Comparison of ENCODE assay signal across 28 mouse cellular contexts in genomic region chr15:7986274-7986673, GRCm38 (mm10).
DNase-seq lines count a peak whose midpoint lies in the region; ATAC-seq and TF ChIP-seq lines count a peak whose summit lies in the region.
"Had no signal": no experiment of that assay in that cellular context is flagged by ENCODE, and none has a peak within 500 bp of the region (broad histone marks: within the 10 kb centered on the region; RNA-seq: fewer than 3 reads in every experiment).

No protein-coding gene starts in this region.

- no peak for TF ChIP-seq POLR2A in limb, embryonic 14.5 days (IDR thresholded peaks at IDR 0.05; ENCODE audit: borderline replicate concordance, extremely low read depth, insufficient read depth, insufficient read length)

- no peak for ATAC-seq in intestine, embryonic 14.5 days (replicated peaks; ENCODE audit: low FRiP score, low TSS enrichment, low read depth)
- ATAC-seq in intestine, embryonic 15.5 days, result no peak
- ATAC-seq in embryonic facial prominence, embryonic 14.5 days (ENCODE audit: low read depth), result peak; percentile 63; the same call in 1 of the 2 replicates
- peak; percentile 76 for ATAC-seq in limb, embryonic 14.5 days (ENCODE audit: low FRiP score, low read depth)
- ATAC-seq: hindbrain, embryonic 16.5 days; intestine, postnatal 0 days; midbrain, embryonic 15.5 days had no signal

- no peaks in the 10 kb centered on the region for H3K9me3 ChIP-seq in intestine, embryonic 14.5 days (ENCODE audit: control insufficient read depth, low read length)
- no peaks in the 10 kb centered on the region for H3K9me3 ChIP-seq in intestine, embryonic 15.5 days
- H3K9me3 ChIP-seq in embryonic facial prominence, embryonic 14.5 days (ENCODE audit: control insufficient read depth, low read length), result no peaks in the 10 kb centered on the region
- H3K9me3 ChIP-seq in limb, embryonic 14.5 days (ENCODE audit: control insufficient read depth, low read length), result no peaks in the 10 kb centered on the region
- H3K9me3 ChIP-seq: forebrain, embryonic 12.5 days; kidney, embryonic 15.5 days; liver, embryonic 13.5 days; midbrain, embryonic 15.5 days; neural tube, embryonic 13.5 days had no signal

- no peak overlapping the region for H3K9ac ChIP-seq in intestine, embryonic 14.5 days (ENCODE audit: low read length)
- no peak overlapping the region for H3K9ac ChIP-seq in intestine, embryonic 15.5 days
- H3K9ac ChIP-seq in embryonic facial prominence, embryonic 14.5 days (ENCODE audit: low read depth, low read length), result no peak overlapping the region
- H3K9ac ChIP-seq in limb, embryonic 14.5 days (ENCODE audit: low read depth, low read length, severe bottlenecking), result no peak overlapping the region
- H3K9ac ChIP-seq: forebrain, embryonic 12.5 days; kidney, embryonic 15.5 days; liver, embryonic 13.5 days; midbrain, embryonic 15.5 days; neural tube, embryonic 13.5 days had no signal

- no peak overlapping the region for H3K4me3 ChIP-seq in intestine, embryonic 14.5 days (ENCODE audit: low read depth, low read length)
- no peak overlapping the region for H3K4me3 ChIP-seq in intestine, embryonic 15.5 days (replicated peaks)
- no peak overlapping the region for H3K4me3 ChIP-seq in embryonic facial prominence, embryonic 14.5 days (ENCODE audit: low read depth, low read length)
- no peak overlapping the region for H3K4me3 ChIP-seq in limb, embryonic 14.5 days (replicated peaks; ENCODE audit: low read length)
- H3K4me3 ChIP-seq: forebrain, embryonic 12.5 days; kidney, embryonic 15.5 days; liver, embryonic 13.5 days; midbrain, embryonic 15.5 days; myocyte; neural tube, embryonic 13.5 days had no signal

- H3K4me1 ChIP-seq in intestine, embryonic 14.5 days (replicated peaks; ENCODE audit: control insufficient read depth, insufficient read depth, low read length), result 0 out of 2 replicates have a peak, but pooled peaks cover 10% of the 10 kb centered on the region
- no peaks in the 10 kb centered on the region for H3K4me1 ChIP-seq in intestine, embryonic 15.5 days (replicated peaks)
- no peaks in the 10 kb centered on the region for H3K4me1 ChIP-seq in embryonic facial prominence, embryonic 14.5 days (ENCODE audit: control insufficient read depth, insufficient read depth, low read length)
- H3K4me1 ChIP-seq in limb, embryonic 14.5 days (ENCODE audit: control insufficient read depth, insufficient read depth, low read length), result peaks cover 5% of the 10 kb centered on the region
- H3K4me1 ChIP-seq: kidney, embryonic 15.5 days; liver, embryonic 13.5 days; midbrain, embryonic 15.5 days; neural tube, embryonic 13.5 days had no signal

- WGBS in intestine, embryonic 14.5 days, result 67% methylated on average over 6 of the region's 6 CpGs
- WGBS in intestine, embryonic 15.5 days, result 64% methylated on average over 6 of the region's 6 CpGs
- WGBS in embryonic facial prominence, embryonic 14.5 days, result 36% methylated on average over 6 of the region's 6 CpGs
- 32% methylated on average over 6 of the region's 6 CpGs for WGBS in limb, embryonic 14.5 days

- no peak overlapping the region for H3K27ac ChIP-seq in intestine, embryonic 14.5 days (ENCODE audit: low read depth)
- no peak overlapping the region for H3K27ac ChIP-seq in intestine, embryonic 15.5 days
- no peak overlapping the region for H3K27ac ChIP-seq in embryonic facial prominence, embryonic 14.5 days (replicated peaks; ENCODE audit: low read depth, low read length)
- 0 out of 2 replicates have a peak overlapping the region, but pooled peaks have one; percentile 48 for H3K27ac ChIP-seq in limb, embryonic 14.5 days (replicated peaks; ENCODE audit: low read depth, low read length)
- H3K27ac ChIP-seq: forebrain, embryonic 12.5 days; kidney, embryonic 15.5 days; liver, embryonic 13.5 days; midbrain, embryonic 15.5 days; neural tube, embryonic 13.5 days had no signal

- peak; percentile 48 for DNase-seq in embryo, embryonic 10.5 days (ENCODE audit: low spot score)
- DNase-seq in embryo, embryonic 10 days (ENCODE audit: low spot score), result no peak
- DNase-seq in intestine, embryonic 14.5 days (ENCODE audit: low spot score), result peak; percentile 35
- peak; percentile 78 for DNase-seq in embryonic facial prominence, embryonic 14.5 days (ENCODE audit: low spot score)
- peak; percentile 74 for DNase-seq in limb, embryonic 14.5 days (ENCODE audit: low spot score)
- DNase-seq in kidney, postnatal 25 days, result no peak
- no peak for DNase-seq in heart, adult 8-10 months (ENCODE audit: low spot score)
- DNase-seq: adrenal gland, postnatal 14 days; cerebellum, adult 9-10 months; gastrocnemius, postnatal 14 days; heart, adult 11 months; layer of hippocampus, adult 9-11 months; left cerebral cortex, postnatal 4 days; liver, embryonic 13.5 days; lung, adult 2 months; lung, postnatal 14 days; retina, postnatal 1 day; right cerebral cortex, postnatal 25 days; spleen, adult 18-20 months; thymus, postnatal 14 days had no signal

- H3K27me3 ChIP-seq in intestine, embryonic 14.5 days (replicated peaks; ENCODE audit: control insufficient read depth, insufficient read depth, low read length), result no peaks in the 10 kb centered on the region
- no peaks in the 10 kb centered on the region for H3K27me3 ChIP-seq in intestine, embryonic 15.5 days (replicated peaks)
- H3K27me3 ChIP-seq in embryonic facial prominence, embryonic 14.5 days (replicated peaks; ENCODE audit: control insufficient read depth, insufficient read depth, low read length), result no peaks in the 10 kb centered on the region
- H3K27me3 ChIP-seq in limb, embryonic 14.5 days (ENCODE audit: control insufficient read depth, insufficient read depth, low read length), result no peaks in the 10 kb centered on the region
- H3K27me3 ChIP-seq: forebrain, embryonic 12.5 days; kidney, embryonic 15.5 days; liver, embryonic 13.5 days; midbrain, embryonic 15.5 days; neural tube, embryonic 13.5 days had no signal

- no peaks in the 10 kb centered on the region for H3K36me3 ChIP-seq in intestine, embryonic 14.5 days (ENCODE audit: control insufficient read depth, insufficient read depth, low read length)
- no peaks in the 10 kb centered on the region for H3K36me3 ChIP-seq in intestine, embryonic 15.5 days
- H3K36me3 ChIP-seq in embryonic facial prominence, embryonic 14.5 days (ENCODE audit: control insufficient read depth, insufficient read depth, low read length), result no peaks in the 10 kb centered on the region
- no peaks in the 10 kb centered on the region for H3K36me3 ChIP-seq in limb, embryonic 14.5 days (ENCODE audit: control insufficient read depth, insufficient read depth, low read length)
- H3K36me3 ChIP-seq: forebrain, embryonic 12.5 days; kidney, embryonic 15.5 days; liver, embryonic 13.5 days; midbrain, embryonic 15.5 days; neural tube, embryonic 13.5 days had no signal

- H3K4me2 ChIP-seq in intestine, embryonic 14.5 days (ENCODE audit: low read length), result no peak overlapping the region
- H3K4me2 ChIP-seq in intestine, embryonic 15.5 days (replicated peaks), result no peak overlapping the region
- no peak overlapping the region for H3K4me2 ChIP-seq in embryonic facial prominence, embryonic 14.5 days (ENCODE audit: low read depth, low read length)
- no peak overlapping the region for H3K4me2 ChIP-seq in limb, embryonic 14.5 days (replicated peaks; ENCODE audit: low read depth, low read length, severe bottlenecking)
- H3K4me2 ChIP-seq: forebrain, embryonic 12.5 days; kidney, embryonic 15.5 days; liver, embryonic 13.5 days; midbrain, embryonic 15.5 days; neural tube, embryonic 13.5 days had no signal

Comparison
In these comparisons a context has a peak if more than half of its experiments do, and no peak if none do; other contexts are left out.
1. DNase-seq: peak in embryo, embryonic 10.5 days (single experiment), intestine, embryonic 14.5 days (single experiment), embryonic facial prominence, embryonic 14.5 days (single experiment) and limb, embryonic 14.5 days (single experiment); none in embryo, embryonic 10 days (single experiment), kidney, postnatal 25 days (0 of 2) and heart, adult 8-10 months (single experiment).
2. ATAC-seq: peak in embryonic facial prominence, embryonic 14.5 days (single experiment) and limb, embryonic 14.5 days (single experiment); none in intestine, embryonic 14.5 days (single experiment) and intestine, embryonic 15.5 days (single experiment).